Mouse (Mus musculus) cerebellum, adult 11 months (tissue): Measurements from ENCODE around the gene Zfp36l1.
A peak's percentile ranks its signal among the peaks of the same experiment; 100 is the strongest.

Experiments used
- DNase-seq: peaks from one replicate; pipeline ENCODE4 v3.0.0; 2022

Zfp36l1 gene

DNA sequence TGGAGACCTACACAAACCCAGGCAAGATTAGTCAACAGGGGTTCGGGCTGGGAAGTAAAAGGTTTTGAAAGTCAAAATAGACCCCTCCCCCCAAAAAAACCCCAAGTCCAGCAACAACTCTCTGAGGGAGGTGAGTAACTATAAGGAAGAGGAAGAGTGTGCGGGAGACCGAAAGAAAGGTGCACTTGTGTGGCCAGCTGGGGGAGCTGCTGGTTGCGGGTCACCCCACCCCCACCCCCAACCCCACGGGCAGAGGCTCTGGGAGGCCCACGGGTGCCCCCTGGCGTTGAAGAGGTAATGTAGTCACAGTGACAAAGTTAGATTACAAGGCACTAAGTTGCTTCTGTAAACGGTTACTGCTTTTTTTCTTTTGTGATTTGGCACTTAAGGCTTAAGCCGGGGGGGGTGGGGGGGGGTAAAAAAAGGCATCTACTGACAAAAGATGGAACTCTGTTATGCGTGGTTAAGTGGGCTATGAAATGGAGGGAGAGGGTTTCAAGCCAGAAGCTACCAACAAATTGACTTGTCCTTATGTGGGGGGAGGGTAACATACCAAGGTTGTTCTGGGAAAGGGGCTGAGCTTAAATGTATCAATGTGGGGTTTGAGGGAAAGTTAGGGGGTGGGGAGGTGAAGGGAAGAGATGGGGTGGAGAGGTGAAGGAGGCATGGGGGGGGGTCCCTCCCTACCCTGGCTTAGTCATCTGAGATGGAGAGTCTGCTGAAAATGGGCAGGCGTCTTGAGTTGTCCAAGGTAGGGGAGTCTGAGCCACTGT lies 3.7 kb downstream of the Zfp36l1 start:
- DNase-seq: peak; percentile 48

DNA sequence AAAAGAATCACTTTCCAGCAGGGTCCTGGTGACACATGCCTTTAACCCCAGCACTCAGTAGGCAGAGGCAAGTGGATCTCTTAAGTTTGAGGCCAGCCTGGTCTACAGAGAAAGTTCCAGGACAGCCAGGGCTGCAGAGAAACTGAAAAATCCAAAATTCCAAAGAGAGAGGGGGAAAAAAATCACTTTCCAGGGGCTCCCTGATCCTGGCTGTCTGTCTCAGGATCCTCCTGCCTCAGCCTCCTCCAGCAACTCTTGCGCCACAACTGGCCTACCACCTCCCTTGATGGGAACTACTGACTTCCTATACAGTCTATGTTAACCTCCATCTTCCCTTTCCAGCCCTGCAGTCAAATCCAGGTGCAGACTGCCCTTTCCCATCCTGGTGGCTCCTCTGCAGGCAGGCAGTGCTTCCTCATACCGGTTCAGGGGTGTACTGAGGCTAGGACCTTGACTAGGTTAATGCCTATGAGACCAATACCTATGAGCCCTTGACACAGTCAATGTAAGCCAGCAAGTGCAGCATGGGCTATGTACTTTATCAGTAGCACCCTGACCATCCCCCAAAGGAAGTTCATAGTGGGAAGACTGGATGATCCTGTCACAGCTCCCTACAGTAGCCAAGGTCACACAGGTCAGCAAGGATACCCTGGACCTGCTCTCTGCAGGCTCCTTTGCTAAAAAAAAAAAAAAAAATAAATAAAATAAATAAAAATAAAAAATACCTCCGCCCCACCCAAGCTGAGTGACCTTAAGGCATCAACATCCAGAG lies 5.7 kb downstream of the Zfp36l1 start:
- no peak for DNase-seq

DNA sequence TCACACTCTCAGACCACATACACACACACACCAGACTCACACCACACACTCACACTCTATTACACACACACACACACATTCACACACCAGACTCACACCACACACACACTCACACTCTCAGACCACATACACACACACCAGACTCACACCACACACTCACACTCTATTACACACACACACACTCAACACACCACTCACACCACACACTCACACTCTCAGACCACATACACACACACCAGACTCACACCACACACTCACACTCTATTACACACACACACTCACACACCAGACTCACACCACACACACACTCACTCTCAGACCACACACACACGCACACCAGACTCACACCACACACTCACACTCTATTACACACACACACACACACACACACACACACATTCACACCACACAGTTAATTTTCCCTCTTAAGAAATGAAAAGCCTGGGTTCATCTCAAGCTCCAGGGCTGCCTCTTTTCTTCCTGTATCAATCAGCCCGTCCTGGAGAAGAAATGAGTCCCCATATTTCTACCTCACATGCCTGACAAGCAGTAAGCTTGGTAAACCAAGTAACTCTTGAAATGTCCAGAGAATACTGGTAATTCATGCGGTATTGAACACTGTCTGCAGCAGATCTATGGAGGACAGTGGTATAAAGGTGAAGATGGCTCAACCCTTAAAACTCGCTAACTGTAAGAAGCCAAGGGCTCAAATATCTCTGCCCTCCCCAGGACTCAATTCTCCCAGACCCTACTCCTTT lies 6.5 kb downstream of the Zfp36l1 start:
- no peak for DNase-seq

DNA sequence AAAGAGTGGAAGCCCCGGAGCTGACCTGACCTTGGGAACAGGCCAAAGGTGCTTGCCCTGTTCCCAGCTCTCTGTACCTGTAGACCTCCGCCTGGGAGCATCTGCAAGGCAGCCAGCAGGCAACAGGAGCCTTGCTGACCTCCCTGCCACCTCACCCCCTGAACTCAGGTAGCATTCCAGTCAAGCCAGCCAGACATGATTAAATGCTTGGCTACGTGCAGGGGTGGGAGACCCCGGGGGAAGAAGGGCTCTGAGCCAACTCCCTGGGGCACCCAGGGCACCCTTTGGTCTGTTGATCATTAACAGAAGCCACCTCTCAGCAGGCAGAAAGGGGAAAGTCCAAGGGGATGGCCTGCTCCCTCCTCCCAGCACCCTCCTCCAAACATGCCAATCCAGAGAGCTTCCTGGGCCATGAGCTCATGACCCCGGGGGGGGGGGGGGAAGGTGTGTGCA lies 9.3 kb downstream of the Zfp36l1 start:
- DNase-seq: no peak

DNA sequence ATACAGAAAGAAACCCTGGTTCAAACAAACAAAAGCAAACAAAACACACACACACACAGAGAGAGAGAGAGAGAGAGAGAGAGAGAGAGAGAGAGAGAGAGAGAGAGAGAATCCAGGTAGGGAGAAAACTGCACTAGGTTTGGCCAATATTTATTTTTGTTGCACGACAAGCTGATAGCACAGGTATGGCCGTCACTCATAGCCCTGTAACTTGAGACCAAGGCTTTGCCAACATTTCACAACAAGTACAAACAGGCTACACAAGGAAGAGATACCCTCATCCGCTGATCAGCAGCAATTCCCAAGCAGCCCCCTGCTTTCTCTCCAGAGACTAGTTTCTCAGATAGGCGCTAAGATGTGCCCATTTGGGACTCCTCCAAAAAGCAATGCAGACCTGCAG lies 9.7 kb downstream of the Zfp36l1 start:
- DNase-seq: no peak

DNA sequence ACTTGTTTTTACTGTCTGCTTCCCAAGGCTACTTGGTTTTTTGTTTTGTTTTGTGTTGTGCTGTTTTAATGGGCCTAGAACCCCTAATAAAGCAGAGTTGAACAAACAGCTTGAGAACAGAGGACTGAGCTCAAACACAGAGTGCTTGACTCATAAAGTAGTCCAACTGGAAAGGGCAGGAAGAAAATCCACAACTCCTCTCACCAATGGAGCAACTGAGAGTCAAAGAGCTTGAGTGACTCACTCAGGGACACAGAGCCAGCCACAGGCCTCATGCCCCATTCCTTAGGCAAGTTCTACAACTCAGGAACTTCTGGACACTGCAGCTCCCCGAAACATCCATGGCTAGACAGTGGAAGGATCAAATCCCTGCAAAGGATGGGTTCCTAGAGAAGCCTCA lies 14.0 kb downstream of the Zfp36l1 start:
- DNase-seq: no peak

DNA sequence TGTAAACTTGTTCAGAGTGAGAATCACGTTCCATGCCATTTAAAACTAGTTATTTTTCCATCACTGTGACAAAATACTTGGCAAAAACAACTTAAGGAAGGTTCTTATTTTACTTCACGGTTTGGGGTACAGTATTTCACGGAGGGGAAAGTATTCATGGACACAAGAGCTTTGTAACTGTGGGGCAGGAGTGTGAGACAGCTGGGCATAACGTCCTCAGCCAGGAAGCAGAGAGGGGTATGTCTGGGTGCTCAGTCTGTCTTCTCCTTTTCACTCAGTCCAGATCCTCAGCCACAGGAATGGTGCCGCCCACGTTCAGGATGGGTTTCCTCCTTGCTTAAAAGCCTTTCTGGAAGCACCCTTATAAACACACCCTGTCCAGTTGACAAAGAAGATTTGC lies 16.1 kb downstream of the Zfp36l1 start:
- no peak for DNase-seq

DNA sequence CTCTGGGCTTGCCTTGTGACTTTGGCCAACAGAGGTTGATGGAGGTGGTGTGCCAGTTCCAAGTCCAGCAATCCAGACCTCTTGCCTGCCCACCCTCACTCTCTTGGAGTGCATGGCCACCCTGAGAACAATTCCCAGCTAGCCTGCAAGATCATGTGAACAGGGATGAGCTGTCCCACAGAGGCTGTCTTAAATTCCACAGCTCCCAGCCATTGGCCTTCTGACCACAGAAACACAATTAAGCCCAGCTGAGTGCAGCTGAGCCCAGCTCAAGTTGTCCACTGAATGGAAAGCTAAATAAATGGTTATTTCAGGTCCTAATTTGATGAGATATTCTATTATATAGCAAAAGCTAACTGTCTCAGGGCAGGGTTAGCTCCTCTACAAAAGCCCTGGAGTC lies 20.0 kb downstream of the Zfp36l1 start:
- no peak for DNase-seq

DNA sequence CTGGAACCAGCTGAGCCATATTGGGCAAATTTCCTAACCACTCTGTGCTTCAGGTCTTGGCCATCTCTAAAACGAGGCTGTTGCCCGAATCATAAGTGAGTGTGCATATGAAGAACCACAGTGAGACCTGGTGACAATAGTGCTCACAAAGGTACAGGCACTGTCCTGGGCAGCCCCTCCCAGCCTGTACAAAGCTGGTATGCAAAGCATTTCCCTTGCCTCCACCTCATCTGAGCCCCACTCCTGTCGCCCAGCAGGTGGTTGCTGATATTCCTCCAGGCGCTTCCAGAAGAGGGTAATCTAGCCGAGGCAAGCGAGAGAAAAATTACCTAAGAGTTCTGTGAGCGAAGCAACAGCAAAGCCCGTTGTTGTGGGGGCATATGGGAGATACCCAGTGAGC lies 21.7 kb downstream of the Zfp36l1 start:
- DNase-seq: no peak

DNA sequence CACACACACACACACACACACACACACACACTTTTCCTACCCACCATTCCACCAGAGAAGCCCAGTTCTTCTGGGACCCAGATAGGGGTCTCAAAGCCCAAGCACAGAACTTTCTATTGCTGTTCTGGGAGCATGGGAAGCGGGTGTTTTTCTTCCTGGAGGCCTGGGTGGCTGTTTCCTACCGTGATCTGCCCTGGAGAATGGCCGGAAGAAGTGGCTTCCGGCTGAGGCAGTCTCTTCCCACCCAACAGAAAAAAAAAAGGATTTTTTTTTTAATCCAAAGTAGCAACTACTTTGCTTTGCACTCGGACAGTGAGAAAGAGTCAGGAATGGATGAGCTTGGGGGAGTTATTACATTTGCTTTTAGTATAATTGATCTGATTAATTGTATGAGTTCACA lies 22.3 kb downstream of the Zfp36l1 start:
- DNase-seq: no peak

DNA sequence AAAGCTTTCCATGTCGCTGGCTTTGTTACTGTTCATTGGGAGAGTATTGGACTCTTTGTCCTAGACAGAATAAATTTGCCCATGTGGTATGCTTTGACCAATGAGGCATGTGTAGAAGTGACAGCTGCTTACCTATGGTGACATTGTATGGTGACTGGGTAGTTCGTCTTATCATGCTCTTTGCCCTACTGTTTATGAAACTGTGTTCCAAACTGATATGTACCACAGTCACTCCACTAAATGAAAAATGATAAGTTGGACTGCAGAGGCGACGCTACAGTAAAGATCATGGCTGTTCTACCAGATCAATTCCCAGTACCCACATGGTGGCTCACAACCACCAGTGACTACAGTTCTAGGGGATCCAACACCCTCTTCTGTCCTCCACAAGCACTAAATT lies 24.7 kb downstream of the Zfp36l1 start:
- no peak for DNase-seq

DNA sequence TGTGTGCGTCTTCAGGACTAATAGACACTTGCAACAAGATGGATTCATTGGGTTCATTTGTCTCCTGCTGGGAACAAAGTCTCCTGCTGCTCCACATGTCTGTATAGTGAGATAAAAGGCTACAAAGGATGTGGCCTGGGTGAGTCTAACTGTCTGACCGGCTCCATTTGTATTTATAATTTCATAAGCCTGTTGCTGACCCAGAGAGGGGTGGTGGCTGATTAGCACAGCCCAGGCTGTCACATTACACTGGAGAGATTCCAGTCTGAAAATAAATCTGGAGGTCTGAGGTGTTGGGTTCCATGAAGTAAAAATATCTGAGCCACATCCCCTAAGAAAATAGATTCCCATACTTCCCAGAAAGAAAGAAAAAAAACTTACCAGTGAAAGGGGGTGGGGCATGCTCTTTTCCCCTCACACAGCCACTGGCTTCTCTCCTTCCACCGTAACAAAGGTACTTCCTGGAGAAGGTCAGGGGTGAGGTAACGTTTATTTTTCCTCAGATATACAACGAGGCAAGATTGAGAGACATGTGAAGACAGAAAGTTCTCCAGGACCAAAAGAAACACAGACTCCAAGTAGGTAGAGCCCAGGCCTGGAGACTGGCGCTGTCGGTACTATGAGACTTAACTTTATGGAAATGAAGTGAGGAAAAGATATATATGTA lies 28.2 kb downstream of the Zfp36l1 start:
- DNase-seq: no peak

DNA sequence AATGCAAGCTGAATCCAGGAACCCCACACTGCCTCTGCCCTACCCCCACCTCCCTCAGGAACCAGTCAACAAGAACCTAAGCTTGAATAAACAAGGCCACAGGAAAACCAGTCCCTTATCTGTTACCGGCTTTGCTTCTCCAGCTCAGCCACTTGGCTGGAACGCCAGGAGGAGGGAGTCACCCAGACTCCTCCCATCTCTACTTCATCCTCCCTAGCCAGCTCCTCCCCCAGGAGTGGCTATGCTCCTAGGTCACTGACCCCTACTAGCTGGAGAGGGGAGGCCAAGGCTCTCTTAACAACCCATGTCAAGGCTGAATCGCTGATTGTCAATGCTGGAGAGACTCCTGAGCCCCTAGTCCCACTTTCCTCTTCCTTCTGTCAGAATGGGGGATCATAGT lies 28.9 kb downstream of the Zfp36l1 start:
- DNase-seq: no peak

DNA sequence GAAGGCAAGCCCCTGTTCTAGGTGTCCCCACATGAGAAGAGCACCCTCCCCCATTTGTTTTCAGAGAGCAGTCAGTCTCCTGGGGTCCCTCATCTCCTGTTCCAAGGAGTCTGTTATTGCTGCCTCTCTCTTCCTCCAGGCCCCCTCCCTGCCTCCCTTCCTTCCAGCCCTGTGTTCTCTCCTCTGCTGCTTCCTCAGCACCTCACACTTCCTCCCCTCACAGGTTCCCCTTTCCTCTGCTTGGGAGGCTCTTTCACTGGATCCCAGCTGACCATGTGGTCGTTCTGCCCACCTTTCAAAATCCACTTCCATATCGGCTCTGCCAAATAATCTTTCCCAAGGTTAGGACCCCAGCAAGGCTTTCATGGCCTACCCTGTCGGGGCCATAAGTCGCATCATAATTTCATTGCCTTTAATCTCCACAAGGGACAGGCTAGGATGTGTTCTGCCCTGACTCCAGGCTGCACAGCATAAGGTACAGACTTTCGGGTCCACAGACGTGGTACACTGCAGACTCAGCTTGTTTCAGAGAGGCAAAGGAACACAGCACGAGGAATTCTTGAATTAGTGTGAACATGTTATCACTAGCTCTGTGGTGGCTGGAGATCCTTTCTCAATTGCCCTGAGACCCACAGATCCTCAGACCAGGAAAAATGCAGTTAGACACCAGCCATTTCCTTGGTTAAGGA lies 29.5 kb downstream of the Zfp36l1 start:
- no peak for DNase-seq

DNA sequence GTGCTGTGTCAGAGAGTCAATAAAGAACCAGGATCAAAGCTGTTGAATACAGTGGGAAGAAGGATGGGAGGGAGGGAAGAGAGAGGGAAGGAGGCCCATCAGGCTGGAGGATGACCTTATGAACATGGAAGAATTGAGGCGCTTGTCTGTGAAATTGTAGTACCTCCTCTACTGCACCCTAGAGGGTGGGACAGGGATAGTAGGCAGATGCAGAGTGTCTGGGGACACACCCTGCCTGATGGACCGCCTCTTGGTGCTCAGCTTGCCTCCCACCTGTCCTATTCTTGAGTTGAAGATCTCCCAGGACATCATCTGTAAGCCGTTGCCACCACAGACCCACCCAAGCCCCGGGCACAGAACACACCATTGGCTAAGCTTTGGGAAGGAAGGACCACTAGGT lies 30.1 kb downstream of the Zfp36l1 start:
- no peak for DNase-seq

DNA sequence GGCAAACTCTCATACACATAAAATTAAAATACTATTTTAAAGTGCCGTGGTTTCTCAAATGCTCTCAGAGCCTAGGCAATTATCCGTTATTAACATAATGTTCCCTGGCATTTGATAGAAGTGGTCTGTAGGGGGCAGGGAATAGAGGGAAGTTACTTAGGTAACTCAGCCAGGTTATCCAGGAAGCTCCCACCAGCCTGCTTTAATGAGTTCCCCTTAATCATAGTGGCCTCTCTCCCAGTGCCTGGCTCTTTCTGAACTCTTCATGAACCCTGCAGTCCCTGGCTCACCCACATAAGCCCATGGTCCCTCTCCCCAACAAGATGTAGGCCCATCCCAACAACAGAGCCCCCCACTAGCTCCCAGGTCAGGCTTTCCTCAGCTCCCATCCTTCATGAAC lies 31.4 kb downstream of the Zfp36l1 start:
- DNase-seq: no peak

DNA sequence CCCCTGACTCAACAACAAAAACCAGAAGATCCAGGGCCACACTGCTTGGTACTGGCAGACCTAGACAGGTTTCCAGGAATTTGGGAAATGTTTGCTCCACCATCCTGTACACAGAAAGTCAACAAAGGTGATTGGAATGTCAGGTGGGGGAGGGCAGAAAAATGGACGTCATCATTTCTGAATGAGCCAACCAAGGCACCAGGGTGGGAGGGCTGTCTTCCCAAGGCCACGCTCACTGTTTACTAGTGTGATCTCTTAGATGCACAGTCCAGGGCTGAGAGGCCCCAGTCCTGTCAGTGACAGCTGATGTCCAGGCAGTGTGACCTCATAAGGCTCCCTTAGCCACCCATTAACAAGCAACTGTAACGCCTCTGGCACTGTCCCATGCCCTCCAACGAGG lies 32.9 kb downstream of the Zfp36l1 start:
- DNase-seq: no peak

DNA sequence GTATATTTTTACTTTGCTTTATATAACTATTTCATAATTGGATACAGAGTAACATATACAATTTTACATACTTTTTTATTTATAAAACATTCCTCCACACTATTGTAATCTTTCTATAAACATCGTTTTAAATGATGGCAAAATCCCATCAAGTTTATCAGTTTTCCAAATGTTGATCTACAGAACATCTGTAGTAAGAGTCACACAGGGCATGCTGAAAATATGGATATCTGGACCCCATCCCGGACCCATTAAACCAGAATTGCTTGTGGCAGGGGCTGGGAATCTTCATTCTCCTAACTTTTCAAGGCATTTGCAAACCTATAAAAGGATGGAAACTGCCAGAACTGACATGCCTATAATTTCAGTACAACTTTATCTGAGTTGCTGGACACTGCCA lies 38.5 kb downstream of the Zfp36l1 start:
- DNase-seq: no peak

DNA sequence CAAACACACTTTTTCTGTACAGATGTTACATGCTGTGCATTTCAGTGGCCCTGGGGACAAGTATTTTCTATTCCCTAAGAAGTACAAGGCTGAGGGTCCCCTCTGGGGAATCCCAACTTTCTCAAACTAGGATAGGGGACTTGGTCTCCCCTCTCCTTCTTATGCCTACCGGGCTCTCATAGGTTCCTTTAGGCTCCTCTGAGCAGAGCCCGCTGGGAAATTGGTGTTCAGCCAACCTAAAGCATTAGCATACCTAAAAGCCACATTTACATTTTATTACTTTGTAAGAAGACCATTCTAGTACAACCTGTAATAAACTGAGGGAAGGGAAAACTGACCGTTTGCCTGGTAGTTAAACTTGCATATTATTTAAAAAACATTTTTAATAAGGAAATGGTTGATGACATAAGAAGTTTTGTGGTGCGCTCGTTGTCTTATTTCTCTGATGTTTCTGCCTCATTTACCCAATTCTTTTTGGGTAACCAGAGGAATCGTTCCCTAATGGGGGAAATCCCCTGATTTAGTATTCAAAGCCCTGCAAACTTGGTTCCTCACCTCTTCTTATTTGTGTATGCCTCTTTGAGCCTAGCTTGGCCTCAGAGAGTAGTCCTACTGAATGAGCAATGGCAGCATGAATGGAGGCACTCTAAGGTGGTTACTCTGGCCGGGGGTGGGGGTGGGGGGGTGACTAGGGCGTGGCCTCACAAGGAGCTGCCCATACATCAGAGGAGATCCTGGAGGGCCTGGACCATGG lies 42.1 kb downstream of the Zfp36l1 start:
- DNase-seq: no peak

DNA sequence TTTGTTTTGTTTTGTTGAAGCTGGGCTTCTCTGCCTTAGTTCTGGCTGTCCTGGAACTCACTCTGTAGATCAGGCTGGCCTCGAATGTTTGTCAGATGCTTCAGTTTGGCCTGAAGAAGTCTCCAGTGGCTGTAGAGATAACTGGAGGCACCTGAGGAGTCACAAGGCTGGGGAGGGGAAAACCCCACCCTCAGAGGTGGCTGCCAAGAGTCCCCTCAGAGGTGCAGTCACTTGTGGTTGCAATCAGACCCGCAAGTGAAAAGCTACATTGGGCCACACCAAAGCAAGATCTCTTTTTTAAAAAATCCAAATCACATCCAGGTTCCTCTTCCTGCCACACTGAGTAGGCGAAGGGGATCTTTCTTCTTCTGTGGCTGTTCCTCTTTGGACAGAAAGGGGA lies 43.8 kb downstream of the Zfp36l1 start:
- DNase-seq: no peak

DNA sequence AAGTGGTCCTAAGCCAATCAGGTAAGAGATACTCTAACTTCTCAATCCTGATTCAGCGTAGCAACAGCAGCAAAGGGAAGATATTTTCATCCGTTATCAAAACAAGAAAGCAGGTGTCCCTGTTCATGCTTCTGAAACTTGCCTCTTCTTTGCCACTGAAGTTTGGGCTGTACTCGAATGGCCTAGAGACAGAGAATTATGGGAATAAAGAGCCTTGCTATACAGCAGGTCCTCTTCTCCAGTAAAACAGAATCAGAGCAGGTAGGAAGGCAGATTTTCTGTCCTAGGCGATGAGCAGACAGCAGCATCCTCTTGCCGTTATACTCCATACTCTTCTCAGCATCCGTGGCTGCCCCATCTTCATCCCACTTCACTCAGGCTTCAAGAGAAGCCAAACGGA lies 44.8 kb downstream of the Zfp36l1 start:
- DNase-seq: no peak

DNA sequence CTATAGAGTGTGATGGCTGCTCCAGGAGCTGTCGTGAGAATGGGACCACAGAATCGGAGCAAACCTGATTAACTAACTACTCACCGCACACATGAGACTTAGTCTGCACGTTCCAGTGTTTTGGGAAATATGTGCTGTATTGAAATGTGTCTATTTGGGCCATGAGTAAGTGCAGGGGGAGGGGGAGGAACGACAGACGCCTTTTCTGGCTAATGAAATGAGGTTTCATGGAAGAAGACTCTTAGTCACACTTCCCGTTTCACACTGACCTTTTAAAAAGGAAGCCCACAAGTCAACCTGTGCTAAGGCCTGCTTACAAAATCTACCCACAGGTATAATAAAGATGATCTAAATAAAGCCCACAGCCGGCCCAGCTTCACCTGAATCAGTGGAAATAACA lies 47.8 kb downstream of the Zfp36l1 start:
- DNase-seq: no peak
